Mouse (Mus musculus): ENCODE measurements around the gene C1ql4.

The C1ql4 gene

DNA sequence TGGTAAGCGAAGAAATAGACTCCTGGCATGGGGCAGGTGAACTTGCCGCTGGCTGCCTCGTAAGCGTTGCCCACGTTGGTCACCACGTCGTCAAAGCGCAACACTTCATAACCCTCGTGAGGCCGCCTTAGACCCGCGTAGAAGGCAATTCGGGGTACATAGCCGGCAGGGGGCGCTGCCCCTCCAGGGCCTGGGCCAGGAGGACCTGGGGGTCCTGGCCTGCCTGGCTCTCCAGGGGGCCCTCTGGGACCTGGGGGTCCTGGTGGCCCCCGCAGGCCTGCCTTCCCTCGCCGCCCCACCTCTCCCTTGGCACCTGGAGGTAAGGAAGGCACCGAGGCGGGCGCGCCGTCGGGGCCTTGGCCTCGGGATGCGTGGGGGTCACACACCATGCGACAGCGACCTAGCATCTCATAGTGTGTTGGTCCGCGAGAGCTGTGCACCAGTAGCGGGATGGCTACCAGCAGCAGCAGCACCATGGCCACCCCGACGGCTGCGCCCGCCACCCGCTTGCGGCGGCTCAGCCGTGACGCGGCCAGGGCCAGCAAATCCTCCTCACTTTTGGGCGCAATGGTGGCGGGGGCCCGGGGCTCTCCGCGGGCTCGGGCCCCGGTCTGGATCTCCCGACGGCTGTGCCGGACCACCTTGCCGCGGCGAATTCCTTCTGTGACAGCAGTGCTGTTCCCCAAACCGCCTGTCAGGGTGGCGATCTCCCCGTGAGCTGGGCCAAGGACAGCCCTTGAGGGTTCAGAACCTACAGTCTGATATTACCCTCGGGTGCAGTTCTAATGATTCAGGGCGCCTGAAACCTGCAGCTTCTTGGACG is at the start of gene C1ql4:
TSS of gene C1ql4 (minus strand) at position 565 of the 823 bp plus-strand sequence.
- no peak for DNase-seq (ENCODE audit: low read depth)

DNA sequence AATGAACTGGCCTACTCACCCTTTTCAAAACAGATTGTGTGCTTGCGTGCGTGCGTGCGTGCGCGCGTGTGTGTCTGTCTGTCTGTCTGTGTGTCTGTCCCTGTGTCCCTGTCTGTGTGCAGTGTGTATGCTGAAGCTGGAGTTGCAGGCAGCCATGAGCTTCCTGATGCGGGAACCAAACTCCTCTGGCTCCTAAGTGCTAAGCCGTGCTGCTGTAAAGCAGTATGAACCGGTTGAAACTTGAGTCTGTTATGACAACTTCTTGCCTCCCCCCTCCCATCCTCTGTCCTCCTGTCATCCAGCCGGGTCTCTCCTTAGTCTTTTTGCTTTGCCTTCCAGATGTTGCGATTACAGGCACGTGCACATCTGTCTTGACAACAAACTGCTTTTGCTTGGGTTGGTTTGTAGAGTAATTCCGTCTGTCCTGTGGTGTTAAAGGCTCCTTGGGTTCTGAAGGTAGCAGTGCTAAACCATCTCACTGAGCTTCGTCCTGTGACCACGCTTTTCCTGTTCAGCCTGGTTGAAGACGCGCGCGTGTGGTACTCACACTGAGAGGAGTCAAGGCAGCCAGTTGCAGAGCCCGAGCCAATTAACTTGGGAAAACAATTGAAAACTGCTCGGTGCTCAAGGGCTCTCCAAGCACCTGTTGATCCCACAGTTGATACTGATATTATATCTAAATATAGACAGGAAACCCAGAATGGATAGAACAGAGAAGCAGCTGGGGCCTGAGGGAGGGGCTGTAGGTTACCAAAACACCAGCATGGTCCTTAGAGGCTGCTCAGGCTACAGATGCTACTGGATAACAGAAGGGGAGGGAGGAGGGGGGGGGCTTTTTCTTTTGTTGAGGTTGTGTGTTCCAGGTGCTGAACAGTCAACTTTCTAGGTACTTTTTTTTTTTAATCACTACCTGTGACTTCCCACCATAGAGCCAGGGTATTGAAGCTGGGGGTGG is 42.6 kb upstream of the C1ql4 start:
- DNase-seq (ENCODE audit: low read depth) = no peak

DNA sequence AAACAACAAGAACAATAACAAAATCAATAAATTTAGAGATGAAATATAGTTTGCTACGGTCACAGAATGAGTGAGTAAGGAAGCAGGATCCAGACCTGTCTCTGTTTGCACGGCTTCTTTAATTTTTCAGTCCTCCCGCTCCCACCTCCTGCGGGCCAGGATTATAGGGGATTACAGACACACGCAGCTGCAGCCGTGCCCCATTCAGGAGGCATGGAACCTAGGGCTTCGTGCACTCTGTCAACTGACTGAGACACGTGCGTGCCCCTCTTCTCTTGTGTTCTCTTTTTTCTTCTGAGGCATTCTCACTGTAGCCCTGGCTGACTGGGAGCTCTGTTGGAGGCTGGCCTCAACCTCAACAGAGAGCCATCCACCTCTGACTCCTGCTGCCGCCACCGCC is 41.8 kb upstream of the C1ql4 start:
- no peak for DNase-seq (ENCODE audit: low read depth)

DNA sequence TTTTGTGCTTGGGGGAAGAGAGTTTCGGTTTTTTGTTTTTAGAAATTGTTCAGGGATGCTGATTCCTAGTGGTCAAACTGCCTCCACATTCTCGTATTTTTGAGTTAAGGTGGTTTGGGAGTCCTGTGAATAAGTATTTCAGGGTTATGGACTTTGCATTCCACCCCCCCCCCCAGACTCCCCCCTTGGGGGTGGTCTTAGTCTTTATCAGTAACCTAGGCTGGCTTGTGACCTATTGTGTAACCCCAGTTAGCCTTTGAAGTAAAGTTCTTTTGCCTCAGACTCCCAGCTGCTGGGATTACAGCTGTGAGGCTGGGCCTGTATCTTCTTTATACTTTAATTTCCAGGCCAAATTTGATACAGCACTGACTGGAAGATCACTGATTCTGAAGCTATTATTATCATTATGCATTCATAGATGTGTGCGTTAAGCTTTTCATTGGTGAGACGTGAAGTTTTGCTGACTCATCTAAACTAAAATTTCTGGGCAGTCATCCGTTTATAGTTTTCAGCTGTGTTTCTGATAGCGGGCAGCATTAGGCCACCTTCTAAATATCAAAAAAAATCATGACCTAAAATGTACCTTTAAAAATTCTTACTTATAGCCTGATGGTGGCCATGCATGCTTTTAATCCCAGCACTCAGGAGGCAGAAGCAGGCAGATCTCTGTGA is 40.4 kb upstream of the C1ql4 start:
- no peak for DNase-seq (ENCODE audit: low read depth)

DNA sequence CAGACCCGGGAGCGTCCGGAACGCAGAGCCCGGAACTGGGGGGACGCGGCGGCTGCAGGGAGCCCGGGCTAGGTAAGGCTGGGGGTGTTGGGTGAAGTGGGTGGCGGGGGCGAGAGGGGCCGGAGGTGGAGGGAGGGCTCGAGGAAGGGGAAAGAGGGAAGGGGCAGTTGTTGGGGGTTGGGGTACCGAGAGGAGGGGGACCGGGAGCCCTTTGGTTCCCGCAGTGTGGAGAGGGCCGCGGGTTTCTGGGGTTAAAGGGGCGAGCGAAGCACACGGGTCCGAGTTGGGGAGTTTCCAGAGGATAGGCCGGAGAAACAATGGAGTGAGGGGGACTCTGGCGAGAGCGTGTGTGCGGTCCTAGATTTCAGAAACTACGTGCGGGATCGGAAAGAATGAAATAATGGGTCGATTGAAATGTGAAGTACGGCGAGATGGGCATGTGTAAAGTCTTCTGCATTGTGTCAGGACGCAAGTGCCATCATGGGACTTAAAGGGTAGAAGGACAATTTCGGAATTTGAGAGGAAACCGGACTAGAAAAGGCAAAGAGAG is 39.3 kb upstream of the C1ql4 start:
- DNase-seq (ENCODE audit: low read depth) = no peak

DNA sequence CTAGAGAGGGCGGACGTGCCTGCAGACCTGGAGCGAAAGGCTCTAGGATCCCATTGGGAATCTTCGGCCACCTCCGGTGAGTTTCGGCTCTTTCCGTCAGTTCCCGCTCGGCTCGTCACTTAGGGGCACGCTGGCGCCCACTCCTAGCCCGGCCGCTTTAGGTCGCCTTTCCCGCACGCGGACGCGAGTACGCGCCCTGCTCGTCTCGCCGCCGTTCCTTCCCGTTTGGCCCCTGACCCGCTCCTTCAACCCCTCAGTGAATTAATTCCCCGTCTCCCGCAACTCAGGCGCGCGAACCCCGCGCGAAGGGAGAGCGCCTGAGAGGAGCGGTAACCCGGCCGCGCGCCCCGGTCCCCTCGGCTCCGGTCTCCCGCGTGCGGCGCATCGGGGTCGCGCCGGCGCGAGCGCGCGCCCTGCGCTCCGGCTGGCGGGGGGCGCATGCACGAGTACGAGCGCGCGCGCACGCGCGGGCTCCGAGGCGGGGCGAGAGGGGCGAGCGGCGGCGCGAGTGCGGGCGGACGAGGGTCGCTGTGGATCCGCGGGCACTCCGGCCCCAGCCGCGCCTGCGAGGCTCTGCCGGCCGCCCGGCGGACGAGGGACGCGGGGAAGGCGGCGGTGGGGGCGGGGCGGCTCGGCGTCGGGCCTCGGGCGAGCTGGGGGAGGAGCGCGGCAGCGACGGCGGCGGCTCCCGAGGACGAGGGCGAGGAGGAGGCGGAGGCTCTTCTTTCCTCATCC is 38.6 kb upstream of the C1ql4 start:
- DNase-seq (ENCODE audit: low read depth) = no peak

DNA sequence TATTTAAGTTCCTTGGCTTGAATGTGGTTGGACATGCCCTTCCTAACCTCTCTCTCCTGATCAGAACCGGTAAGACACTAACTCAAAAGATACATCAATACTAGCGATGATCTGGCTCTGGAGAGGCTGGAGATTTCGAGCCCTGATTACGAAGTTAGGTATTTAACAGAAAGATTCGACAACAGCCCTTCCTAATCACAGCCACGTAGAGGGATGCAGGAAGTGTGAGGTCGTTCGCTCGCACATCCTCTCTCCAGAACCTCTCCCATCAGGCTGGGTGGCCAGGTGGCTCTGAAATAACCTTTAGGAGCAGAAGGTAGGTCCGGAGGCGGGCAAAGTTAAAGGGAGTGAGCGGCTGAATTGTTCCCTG is 38.1 kb upstream of the C1ql4 start, which contains the start of gene Spats2:
TSS of gene Spats2 (plus strand) at position 206 of the 370 bp plus-strand sequence.
- no peak for DNase-seq (ENCODE audit: low read depth)

DNA sequence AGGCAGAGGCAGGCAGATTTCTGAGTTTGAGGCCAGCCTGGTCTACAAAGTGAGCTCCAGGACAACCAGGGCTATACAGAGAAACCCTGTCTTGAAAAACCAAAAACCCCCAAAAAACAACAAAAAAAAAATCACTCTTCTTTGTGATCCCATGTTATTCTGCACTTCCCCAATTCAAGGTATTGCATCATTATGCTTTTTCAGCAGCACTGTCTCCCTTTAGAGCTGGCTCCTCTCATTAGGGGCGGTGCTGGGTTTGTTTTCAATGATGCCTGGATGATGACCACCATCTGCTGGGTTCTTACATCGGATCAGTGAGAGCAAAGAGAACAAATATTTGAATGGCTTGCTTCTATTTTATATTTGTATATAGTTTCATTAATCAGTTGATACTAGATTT is 35.0 kb upstream of the C1ql4 start:
- no peak for DNase-seq (ENCODE audit: low read depth)

DNA sequence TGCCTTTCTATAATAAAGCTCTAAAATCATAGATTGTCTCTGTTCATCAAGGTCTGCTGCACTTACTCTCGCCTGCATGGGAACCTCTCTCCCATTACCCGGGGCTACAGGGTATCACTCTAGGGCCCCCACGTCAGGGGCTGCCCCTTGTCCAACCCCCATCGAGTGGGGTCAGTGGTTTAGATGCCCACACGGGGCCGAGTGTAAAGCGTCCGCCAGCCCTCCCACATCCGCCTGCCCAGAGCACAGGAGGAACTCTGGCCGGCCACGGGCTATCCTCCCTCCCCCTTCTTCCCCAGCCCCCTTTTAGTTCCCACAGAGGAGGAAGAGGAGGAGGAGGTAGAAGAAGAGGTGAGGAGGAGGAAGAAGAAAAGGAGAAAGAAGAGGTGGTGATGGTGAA is 33.2 kb upstream of the C1ql4 start:
- no peak for DNase-seq (ENCODE audit: low read depth)

DNA sequence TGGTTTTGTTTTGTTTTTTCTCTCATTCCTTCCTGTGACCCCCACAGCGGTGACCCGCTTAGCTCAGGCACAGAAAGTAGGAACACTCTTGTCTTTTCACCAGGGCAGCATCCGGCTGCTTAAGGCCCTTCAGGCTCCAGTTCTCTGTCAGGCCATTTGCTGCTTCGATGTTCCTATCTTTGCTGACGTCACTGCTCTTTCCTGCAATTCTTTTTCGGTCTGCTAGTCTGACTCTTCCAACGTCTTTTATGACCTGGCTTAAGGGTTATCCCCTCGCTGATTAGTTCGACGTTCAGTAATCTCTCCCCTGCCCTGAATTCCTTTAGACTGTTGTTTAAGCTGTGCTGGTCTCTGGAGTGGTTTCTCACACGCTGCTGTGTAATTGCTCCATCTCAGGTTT is 28.9 kb upstream of the C1ql4 start:
- no peak for DNase-seq (ENCODE audit: low read depth)

DNA sequence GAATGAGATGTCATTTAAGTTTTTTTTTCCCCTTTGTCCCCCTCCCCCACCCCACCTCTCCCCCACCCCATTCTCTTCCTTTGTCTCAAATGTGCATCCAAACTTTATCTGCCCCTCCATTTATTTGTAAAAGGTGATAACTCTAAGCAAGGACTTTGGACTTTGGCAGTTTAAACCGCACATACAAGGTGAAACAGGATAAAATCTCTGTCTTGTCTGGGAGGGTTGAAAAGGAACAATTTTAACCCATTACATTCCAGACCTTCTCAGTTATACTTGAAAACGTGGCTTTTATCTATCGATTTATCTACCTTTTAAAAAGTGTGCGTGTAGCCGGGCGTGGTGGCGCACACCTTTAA is 27.4 kb upstream of the C1ql4 start:
- DNase-seq (ENCODE audit: low read depth) = no peak

DNA sequence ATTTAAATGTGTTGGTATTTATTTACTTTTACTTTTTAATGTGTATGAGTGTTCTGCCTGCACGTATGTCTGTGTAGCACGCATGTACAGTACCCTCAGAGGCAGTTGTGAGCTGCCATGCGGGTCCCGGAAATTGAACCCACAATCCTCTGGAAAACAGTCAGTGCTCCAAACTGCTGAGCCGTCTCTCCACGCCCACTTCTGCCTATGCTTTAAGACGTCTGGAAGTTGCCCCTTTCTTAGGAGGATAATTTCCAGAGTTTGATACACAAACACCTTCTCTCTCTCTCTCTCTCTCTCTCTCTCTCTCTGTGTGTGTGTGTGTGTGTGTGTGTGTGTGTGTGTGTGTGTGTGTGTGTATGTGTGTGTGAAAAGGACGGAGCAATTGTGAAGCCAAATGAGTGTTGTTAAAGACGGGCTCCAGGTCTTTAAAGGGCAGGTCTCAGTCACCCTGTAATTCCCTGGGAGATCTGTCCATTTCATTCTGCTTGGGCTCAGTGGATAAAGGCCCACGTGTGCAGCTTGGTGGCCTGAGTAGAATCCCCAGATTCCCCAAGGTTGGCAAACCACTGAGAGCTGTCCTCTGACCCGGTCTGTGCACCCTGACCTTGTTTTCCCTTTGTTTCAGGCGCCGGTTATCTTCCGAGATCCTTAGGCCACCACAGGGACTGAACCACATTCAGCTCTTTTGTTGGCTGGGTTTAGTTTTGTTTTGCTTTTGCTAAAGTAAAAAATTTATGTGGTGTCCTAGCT is 26.9 kb upstream of the C1ql4 start:
- no peak for DNase-seq (ENCODE audit: low read depth)

DNA sequence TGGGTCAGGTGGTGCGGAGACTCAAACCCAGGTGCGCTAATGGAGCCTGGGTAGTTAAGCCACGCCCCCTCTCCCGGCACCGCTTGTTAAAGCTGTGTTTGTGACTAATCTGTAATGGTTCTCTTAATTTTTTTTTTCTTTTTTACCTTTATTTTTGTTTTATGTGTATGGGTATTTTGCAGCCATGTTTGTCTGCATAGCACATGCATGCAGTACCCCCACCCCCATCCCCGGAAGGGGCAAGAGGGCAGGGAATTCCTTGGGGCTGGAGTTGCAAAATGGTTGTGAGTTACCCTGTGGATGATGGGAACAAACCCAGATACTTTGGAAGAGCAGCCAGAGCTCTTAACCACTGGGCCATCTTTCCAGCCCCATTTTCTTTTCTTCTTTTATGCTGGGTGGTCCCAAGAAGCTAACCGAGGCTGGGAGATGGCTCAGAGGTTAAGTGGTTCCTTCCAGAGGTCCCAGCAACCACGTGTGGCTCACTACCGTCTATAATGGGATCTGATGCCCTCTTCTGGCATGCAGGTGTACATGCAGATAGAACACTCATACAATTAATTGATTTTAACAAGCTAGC is 25.9 kb upstream of the C1ql4 start:
- DNase-seq (ENCODE audit: low read depth) = no peak

DNA sequence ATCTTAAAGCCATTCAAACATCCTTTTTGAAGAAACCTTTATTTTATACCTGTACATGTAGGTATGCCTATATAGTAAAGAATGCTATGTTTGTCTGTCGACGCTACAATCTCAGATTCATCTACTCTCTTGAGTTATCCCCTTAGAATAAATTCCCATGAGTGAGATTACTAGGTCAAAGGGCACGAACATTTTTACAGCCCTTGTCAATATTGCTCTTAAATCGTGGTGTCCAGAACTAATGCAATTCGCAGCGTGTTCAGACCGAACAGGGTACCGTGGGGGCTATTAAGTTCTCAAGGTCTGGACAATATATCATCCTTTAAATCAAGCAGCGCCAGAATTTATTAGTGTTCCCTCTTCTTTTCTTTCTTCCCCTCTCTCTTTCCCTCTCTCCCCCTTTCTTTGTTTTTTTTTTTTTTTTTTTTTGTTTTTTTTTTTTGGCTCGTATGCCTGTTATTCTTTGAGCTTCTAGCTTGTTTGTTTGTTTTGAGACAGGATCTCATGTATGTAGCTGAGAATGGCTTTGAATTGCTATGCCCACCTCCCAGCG is 25.3 kb upstream of the C1ql4 start:
- no peak for DNase-seq (ENCODE audit: low read depth)

DNA sequence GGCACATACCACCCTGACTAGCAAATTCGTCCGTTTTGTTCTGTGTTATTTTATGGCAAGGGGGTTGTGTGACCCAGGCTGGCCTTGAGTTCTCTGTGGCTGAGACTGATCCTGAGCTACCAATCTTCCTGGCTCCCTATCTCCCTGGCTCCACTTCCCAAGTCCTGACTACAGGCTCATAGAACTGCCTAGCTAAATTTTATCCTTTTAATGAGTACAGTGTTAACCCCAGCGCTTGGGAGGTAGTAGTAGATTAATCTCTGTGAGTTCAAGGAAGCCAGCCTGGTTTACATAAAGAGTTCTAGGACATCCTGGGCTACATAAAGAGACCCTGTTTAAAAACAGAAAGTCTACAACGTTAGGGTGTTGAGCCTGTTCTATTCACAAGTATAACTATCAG is 24.2 kb upstream of the C1ql4 start:
- DNase-seq (ENCODE audit: low read depth) = no peak

DNA sequence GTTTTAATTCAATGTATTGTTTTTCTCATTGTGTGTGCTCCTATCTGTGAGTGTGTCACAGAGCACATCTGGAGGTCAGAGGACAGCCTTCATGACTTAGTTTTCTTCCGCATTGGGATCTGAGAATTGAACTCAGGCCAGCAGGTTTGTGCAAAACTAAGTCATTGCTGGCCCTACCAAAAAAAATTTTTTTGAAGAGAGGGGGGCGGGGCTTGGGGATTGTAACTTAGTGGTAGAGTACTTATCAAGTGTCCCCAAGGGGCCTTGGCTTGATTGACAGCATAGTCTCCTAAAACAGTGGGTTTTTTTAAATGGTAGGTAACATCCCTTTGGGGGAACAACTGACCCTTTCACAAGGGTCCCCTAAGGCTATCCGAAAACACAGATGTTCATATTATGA is 23.5 kb upstream of the C1ql4 start:
- no peak for DNase-seq (ENCODE audit: low read depth)

DNA sequence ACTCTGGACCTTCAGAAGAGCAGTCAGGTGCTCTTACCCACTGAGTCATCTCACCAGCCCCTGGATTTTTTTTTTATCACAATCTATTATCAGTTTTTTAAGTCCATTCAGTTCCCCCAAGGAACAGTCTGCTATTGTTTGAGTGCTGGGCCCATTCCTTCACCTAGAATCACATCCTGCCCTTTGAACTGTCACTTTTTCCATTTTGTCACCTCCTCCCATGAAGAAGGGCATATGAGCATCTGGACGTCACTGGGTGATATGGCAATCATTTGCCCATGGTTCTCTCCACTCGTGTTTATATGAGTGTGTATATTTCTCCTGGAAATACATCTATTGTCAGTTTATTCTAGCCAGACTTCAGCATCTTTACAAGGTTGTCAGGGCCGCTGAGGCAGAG is 20.2 kb upstream of the C1ql4 start:
- no peak for DNase-seq (ENCODE audit: low read depth)

DNA sequence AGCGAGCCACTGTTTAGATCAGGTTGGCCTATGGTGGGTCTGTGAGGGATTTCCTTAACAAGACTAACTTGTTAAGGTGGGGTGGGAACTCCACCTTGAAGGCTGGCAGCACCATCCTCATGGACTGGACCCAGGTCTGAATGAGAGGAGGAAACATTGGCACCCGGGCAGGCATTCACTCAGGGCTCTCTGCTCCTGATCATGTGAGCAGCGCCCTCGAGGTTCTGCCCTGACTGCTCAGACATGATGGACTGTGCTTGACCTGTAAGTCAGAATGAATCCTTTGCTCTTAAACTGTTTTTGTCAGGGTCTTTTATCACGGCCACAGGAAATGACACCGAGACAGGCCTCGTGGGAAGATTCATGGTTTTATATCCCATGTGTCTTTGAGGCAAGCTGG is 17.6 kb upstream of the C1ql4 start:
- DNase-seq (ENCODE audit: low read depth) = no peak

DNA sequence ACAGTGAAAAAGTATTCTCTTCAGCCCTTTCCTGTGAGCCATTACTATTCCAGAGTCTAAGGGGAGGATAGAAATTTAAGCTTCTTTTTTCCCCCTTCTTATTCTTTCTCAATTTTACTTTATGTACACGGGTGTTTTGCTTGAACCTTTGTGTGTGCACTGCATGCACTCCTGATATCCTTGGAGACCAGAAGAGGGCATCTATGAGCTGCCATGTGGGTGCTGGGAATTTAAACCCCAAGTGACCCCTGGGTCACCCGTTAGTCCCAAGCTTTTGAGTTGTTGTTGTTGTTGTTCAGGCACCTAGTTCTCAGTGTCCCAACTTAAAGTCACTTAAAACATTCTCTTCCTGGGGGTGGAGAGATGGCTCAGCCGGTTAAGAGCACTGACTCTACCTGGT is 12.4 kb upstream of the C1ql4 start:
- no peak for DNase-seq (ENCODE audit: low read depth)

DNA sequence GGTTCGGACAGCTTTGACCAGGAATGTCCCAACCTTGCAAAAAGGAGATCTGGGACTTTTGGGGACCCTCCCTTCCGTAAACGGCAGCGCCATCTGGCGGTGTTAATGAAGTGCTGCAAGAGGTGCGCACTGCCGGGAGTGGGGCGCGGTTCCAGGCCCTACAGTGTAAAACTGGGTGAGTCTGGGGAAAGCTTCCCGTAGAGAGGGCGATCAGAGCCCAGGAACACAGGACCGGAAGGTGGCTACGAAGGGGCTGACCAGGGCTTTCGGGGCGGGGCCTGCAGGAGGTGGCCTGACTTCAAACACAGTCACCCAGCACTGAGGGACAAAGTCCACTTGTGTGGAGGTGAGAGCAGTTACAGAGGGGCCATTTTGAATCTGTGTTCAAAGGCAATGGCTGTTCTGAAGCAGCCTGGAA is 11.5 kb upstream of the C1ql4 start:
- no peak for DNase-seq (ENCODE audit: low read depth)
